Mouse (Mus musculus) cerebellum, adult 2 months (tissue): ENCODE measurements around the gene F5.

Source experiments
- CTCF ChIP-seq: fragments of 200-500 bp; IDR thresholded peaks from 2 replicates; pipeline ENCODE4 v1.5.1; 2011; ENCODE audit warnings: low read depth, mild to moderate bottlenecking, control low read depth, low read length, moderate library complexity, borderline replicate concordance; ENCODE audit not compliant: insufficient read depth
- POLR2A ChIP-seq: fragments of 200-500 bp; IDR thresholded peaks from 2 replicates; pipeline ENCODE4 v1.6.1; 2011; ENCODE audit warnings: low read length, control low read depth, borderline replicate concordance; ENCODE audit not compliant: insufficient read depth

- no peak for TF ChIP-seq CTCF
- no peak for TF ChIP-seq POLR2A
Measured at GRCm38 (mm10) chr1:164215540-164215939, 63.9 kb downstream of the F5 start.
